Mouse (Mus musculus): ENCODE measurements at regions not wholly inside any gene's neighbourhood (a gene's known extent, or its start where the extent isn't known, plus 50 kb on each side); places are given as distances from the start of the nearest gene placed in this dataset.
A peak's percentile ranks its signal among the peaks of the same experiment; 100 is the strongest.

DNA sequence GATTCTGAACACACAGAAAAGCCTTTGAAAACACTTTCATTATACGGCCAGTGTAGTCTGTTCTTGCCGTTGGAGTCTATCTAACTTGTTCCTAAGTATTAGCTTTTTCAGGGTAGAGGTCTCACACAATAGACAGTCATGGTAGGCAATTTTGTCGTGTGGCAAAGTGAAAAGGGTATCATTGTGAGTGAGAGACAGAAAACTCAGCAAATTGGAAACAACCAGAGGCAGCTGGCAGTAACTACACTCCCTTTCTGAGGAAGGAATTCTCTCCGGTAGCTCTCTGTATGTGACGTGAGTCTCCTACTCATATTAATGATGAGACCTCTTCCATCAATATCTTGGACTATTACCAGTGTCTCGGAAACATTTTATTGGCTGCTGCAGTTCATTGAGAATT is 413.8 kb upstream of the Hnrnpa3 start:
- no peak overlapping the region for H3K9ac ChIP-seq (replicated peaks; ENCODE audit: low read depth, low read length)
- 20% methylated on average over 6 of the region's 6 CpGs for WGBS
- peak overlapping the region; percentile 80 for H3K27ac ChIP-seq (ENCODE audit: low read length)
- H3K9me3 ChIP-seq (ENCODE audit: control insufficient read depth, low read length), result no peaks in the 10 kb centered on the region
- no peaks in the 10 kb centered on the region for H3K36me3 ChIP-seq (ENCODE audit: control insufficient read depth, insufficient read depth)
- no peak overlapping the region for H3K4me2 ChIP-seq (ENCODE audit: low read length)
- H3K27me3 ChIP-seq (replicated peaks; ENCODE audit: control insufficient read depth, insufficient read depth, low read length), result no peaks in the 10 kb centered on the region
- no peak for ATAC-seq
- peaks cover 32% of the 10 kb centered on the region for H3K4me1 ChIP-seq (replicated peaks; ENCODE audit: control insufficient read depth, insufficient read depth, low read length)
- H3K4me3 ChIP-seq (replicated peaks; ENCODE audit: low read length), result no peak overlapping the region

DNA sequence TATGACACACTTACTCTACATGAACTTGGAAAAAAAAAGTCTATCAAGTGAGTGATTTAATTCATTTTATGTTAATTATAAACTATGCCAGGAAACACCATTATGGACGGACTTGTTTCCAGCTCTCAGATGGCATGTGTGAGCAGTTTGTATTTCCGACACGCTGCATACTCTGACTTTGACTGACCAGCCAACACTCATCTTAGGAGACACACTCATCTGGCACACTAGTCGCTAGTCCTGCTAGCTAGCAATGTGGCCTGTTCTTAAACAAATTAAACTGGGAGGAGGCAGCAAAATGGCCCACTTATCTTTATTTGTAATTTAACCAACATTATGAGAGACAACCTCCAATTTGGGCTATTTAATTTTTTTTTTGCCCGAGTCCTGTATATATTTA is 413.4 kb upstream of the Hnrnpa3 start:
- H3K4me1 ChIP-seq (replicated peaks; ENCODE audit: control insufficient read depth, insufficient read depth, low read length), result peaks cover 32% of the 10 kb centered on the region
- ATAC-seq, result peak; percentile 43
- H3K27ac ChIP-seq (ENCODE audit: low read length), result peak overlapping the region; percentile 80
- no peaks in the 10 kb centered on the region for H3K9me3 ChIP-seq (ENCODE audit: control insufficient read depth, low read length)
- no peaks in the 10 kb centered on the region for H3K27me3 ChIP-seq (replicated peaks; ENCODE audit: control insufficient read depth, insufficient read depth, low read length)
- H3K4me3 ChIP-seq (replicated peaks; ENCODE audit: low read length), result no peak overlapping the region
- peak overlapping the region; percentile 51 for H3K4me2 ChIP-seq (ENCODE audit: low read length)
- WGBS, result 10% methylated on average over 5 of the region's 5 CpGs
- H3K36me3 ChIP-seq (ENCODE audit: control insufficient read depth, insufficient read depth), result no peaks in the 10 kb centered on the region
- no peak overlapping the region for H3K9ac ChIP-seq (replicated peaks; ENCODE audit: low read depth, low read length)

DNA sequence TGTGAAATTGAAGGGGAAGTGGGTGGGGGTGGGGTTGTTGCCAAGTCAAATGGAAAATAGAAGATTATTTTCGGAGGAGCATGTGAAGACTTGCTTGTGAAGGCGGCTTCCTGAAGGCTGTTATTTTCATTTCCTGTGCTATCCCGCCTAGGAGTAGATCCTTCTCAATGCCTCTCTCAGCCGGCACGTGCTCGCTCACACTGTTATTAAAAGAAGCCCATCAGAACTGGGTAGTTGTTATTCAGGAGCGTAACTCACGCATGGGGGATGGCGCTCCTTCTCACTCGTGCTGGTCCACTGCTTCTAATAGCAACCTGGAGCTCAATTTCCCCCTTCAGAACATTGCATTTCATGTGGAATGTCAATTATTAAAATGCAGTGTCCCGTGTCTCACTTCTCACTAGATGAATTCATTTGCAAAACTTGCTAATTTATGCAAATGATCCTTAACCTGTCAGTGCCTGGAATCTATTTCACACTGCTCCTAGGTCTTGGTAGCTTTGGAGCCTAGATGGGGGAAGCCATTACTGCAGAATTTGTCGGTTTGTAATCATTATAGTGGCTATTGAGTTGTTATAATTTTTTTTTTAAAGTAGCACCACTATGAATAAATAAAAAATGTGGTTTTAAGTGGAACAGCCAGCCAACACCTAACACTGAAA is 412.8 kb upstream of the Hnrnpa3 start:
- peak; percentile 89 for ATAC-seq
- peaks cover 32% of the 10 kb centered on the region for H3K4me1 ChIP-seq (replicated peaks; ENCODE audit: control insufficient read depth, insufficient read depth, low read length)
- H3K36me3 ChIP-seq (ENCODE audit: control insufficient read depth, insufficient read depth), result no peaks in the 10 kb centered on the region
- WGBS, result 2% methylated on average over 12 of the region's 12 CpGs
- H3K9ac ChIP-seq (replicated peaks; ENCODE audit: low read depth, low read length), result no peak overlapping the region
- no peaks in the 10 kb centered on the region for H3K27me3 ChIP-seq (replicated peaks; ENCODE audit: control insufficient read depth, insufficient read depth, low read length)
- H3K4me2 ChIP-seq (ENCODE audit: low read length), result peak overlapping the region; percentile 51
- H3K9me3 ChIP-seq (ENCODE audit: control insufficient read depth, low read length), result no peaks in the 10 kb centered on the region
- peak overlapping the region; percentile 80 for H3K27ac ChIP-seq (ENCODE audit: low read length)
- 0 out of 2 replicates have a peak overlapping the region, but pooled peaks have one; percentile 17 for H3K4me3 ChIP-seq (replicated peaks; ENCODE audit: low read length)

DNA sequence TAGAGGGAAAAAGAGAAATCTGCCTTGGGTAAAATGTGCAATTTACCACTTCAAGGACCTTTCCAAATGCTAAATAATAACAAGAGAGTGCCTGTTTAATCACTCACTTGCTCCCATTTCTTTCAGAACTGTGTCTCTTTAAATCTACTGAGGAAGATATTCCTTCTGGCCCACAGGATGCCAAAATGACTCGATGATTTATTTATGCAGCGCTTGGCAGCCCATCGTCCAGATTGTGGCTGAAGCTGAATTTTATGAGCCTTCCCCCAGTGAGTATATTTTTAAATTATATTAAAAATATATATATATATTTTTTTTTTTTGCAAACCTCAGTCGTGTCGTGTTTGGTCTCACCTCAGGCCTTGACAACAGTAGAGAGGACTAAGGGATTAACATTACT is 410.8 kb upstream of the Hnrnpa3 start:
- peak overlapping the region; percentile 66 for H3K27ac ChIP-seq (ENCODE audit: low read length)
- 14% methylated on average over 5 of the region's 5 CpGs for WGBS

DNA sequence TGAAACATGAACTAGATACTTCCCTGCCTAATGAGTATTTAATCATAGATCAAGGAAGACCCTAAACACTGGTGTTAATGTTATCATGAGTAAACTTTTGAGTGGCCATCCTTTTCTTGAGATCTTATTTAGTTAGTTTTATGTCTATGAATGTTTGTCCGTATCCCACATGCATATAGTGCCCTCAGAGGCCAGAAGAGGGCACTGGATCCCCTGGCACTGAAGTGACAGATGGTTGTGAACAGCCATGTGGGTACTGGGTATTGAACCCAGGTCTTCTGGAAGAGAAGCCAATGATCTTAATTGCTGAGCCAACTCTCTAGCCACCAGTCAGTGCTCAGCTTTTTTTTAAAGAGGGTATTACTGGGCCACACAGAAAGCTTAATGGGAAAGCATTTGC is 408.6 kb upstream of the Hnrnpa3 start:
- no peak for ATAC-seq
- no peak overlapping the region for H3K4me2 ChIP-seq (ENCODE audit: low read length)
- WGBS, result 76% methylated on average over 1 of the region's 1 CpGs

More for the DNA sequence above, 410.8 kb upstream of the Hnrnpa3 start:
- Histone ChIP-seq H3K36me3 (ENCODE audit: control insufficient read depth, insufficient read depth) (no peaks in the 10 kb centered on the region), H3K4me2 (ENCODE audit: low read length) (peak overlapping the region; percentile 30; the same call in 1 of the 2 replicates), H3K27me3 (replicated peaks; ENCODE audit: control insufficient read depth, insufficient read depth, low read length) (no peaks in the 10 kb centered on the region), H3K9ac (replicated peaks; ENCODE audit: low read depth, low read length) (no peak overlapping the region), H3K9me3 (ENCODE audit: control insufficient read depth, low read length) (no peaks in the 10 kb centered on the region), H3K4me1 (replicated peaks; ENCODE audit: control insufficient read depth, insufficient read depth, low read length) (peaks cover 37% of the 10 kb centered on the region), H3K4me3 (replicated peaks; ENCODE audit: low read length) (0 out of 2 replicates have a peak overlapping the region, but pooled peaks have one; percentile 11)
- no peak for ATAC-seq

DNA sequence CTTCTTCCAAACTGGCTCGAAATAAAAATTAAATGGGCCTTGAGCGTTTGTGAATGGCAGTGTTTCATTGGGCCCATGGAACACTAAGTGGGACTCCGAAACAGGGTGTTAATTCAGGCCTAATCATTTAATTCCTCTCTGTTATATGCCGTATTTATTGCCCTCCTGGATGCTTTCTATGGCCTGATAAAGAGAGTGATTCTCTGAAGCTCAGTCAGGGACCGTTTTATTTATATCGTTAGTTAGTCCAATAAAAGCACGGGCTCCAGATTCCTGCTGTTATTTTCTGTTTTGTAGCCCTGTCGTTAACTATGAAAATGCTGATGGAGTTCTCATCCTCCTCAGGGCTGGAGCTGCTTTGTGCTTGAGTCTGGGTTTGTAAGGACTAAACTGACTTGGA is 406.2 kb upstream of the Hnrnpa3 start:
- Histone ChIP-seq H3K4me2 (ENCODE audit: low read length) (no peak overlapping the region), H3K27me3 (replicated peaks; ENCODE audit: control insufficient read depth, insufficient read depth, low read length) (no peaks in the 10 kb centered on the region), H3K9me3 (ENCODE audit: control insufficient read depth, low read length) (no peaks in the 10 kb centered on the region), H3K4me1 (replicated peaks; ENCODE audit: control insufficient read depth, insufficient read depth, low read length) (peaks cover 7% of the 10 kb centered on the region), H3K9ac (replicated peaks; ENCODE audit: low read depth, low read length) (no peak overlapping the region), H3K27ac (ENCODE audit: low read length) (no peak overlapping the region), H3K36me3 (ENCODE audit: control insufficient read depth, insufficient read depth) (no peaks in the 10 kb centered on the region), H3K4me3 (replicated peaks; ENCODE audit: low read length) (no peak overlapping the region)
- WGBS, result 14% methylated on average over 8 of the region's 8 CpGs
- ATAC-seq, result no peak

More for the DNA sequence above, 408.6 kb upstream of the Hnrnpa3 start:
- H3K36me3 ChIP-seq (ENCODE audit: control insufficient read depth, insufficient read depth), result no peaks in the 10 kb centered on the region
- no peaks in the 10 kb centered on the region for H3K27me3 ChIP-seq (replicated peaks; ENCODE audit: control insufficient read depth, insufficient read depth, low read length)
- peaks cover 23% of the 10 kb centered on the region for H3K4me1 ChIP-seq (replicated peaks; ENCODE audit: control insufficient read depth, insufficient read depth, low read length)
- H3K27ac ChIP-seq (ENCODE audit: low read length), result no peak overlapping the region
- H3K4me3 ChIP-seq (replicated peaks; ENCODE audit: low read length), result no peak overlapping the region
- H3K9me3 ChIP-seq (ENCODE audit: control insufficient read depth, low read length), result no peaks in the 10 kb centered on the region
- H3K9ac ChIP-seq (replicated peaks; ENCODE audit: low read depth, low read length), result no peak overlapping the region

DNA sequence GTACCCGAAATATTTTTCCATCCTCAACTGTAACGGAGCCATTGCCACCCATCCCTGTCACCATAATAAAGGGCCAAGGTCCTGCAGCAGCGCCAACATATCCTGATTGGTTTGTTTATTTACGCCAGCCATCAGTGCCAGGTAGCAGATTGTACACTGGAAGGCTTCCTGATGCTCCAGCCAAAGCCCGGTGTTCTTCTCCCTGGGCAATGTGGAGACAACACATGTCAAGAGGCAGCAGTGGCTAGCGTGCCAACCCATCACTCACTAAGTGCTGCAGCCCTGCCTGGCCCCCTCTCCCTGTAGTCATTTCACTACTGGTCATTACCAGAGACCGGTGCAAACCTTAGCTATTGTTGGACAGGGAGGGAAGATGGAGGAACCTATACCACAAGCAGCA is 393.8 kb upstream of the Hnrnpa3 start:
- H3K4me2 ChIP-seq (ENCODE audit: low read length), result no peak overlapping the region
- H3K9ac ChIP-seq (replicated peaks; ENCODE audit: low read depth, low read length), result no peak overlapping the region
- no peak overlapping the region for H3K4me3 ChIP-seq (replicated peaks; ENCODE audit: low read length)
- peak; percentile 65 for ATAC-seq
- no peaks in the 10 kb centered on the region for H3K36me3 ChIP-seq (ENCODE audit: control insufficient read depth, insufficient read depth)
- H3K4me1 ChIP-seq (replicated peaks; ENCODE audit: control insufficient read depth, insufficient read depth, low read length), result peaks cover 19% of the 10 kb centered on the region
- H3K27me3 ChIP-seq (replicated peaks; ENCODE audit: control insufficient read depth, insufficient read depth, low read length), result no peaks in the 10 kb centered on the region
- WGBS, result 50% methylated on average over 7 of the region's 7 CpGs
- H3K27ac ChIP-seq (ENCODE audit: low read length), result no peak overlapping the region
- no peaks in the 10 kb centered on the region for H3K9me3 ChIP-seq (ENCODE audit: control insufficient read depth, low read length)

DNA sequence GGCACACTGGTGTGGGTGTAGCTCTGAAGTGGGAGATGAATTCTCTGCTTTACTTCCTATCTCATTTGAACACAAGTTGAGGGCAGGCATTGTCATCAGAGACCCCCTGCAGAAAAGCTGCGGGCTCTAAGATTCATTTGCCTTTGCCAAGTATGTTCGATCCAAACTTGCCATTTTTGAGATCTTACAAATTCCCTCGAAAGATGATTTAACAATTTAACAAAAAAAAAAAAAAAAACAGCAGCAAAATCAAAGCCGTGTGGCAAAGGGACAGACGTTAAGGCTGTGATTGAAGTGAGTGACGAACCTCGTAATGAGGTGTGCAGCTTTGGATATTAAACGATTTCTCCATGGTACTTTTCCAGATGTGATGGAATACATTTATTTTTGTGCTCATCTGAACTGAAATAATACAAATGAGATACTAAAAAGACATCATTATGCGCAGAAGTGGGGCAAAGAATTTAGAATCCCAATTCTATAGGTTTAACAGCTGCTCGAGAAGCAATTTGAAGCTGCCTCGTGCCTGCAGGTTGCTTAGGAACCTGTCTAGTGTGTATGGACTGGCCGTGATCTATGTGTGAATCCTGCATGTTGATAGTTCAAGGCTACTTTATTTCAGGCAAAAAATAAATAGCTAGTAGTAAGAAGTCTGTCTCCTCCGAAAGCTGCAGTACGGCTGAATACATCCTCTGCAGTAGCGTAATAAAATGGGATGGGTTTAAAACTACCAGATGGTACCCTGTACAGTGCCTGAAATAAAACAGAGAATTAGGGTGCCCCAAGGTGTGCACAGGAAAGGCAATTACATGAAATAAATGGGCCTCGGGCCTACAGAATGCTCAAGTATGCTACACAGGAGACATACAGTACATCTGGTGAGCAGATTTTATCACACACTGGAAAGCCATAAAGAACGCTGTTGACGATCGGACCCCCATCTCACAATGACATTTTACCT is 393.0 kb upstream of the Hnrnpa3 start:
- Histone ChIP-seq H3K4me3 (replicated peaks; ENCODE audit: low read length) (no peak overlapping the region), H3K27me3 (replicated peaks; ENCODE audit: control insufficient read depth, insufficient read depth, low read length) (no peaks in the 10 kb centered on the region), H3K9ac (replicated peaks; ENCODE audit: low read depth, low read length) (no peak overlapping the region), H3K36me3 (ENCODE audit: control insufficient read depth, insufficient read depth) (no peaks in the 10 kb centered on the region), H3K27ac (ENCODE audit: low read length) (no peak overlapping the region), H3K9me3 (ENCODE audit: control insufficient read depth, low read length) (no peaks in the 10 kb centered on the region), H3K4me2 (ENCODE audit: low read length) (no peak overlapping the region), H3K4me1 (replicated peaks; ENCODE audit: control insufficient read depth, insufficient read depth, low read length) (peaks cover 21% of the 10 kb centered on the region)
- WGBS, result 53% methylated on average over 19 of the region's 19 CpGs
- 0 out of 2 replicates have a peak, but pooled peaks have one; percentile 6 for ATAC-seq

DNA sequence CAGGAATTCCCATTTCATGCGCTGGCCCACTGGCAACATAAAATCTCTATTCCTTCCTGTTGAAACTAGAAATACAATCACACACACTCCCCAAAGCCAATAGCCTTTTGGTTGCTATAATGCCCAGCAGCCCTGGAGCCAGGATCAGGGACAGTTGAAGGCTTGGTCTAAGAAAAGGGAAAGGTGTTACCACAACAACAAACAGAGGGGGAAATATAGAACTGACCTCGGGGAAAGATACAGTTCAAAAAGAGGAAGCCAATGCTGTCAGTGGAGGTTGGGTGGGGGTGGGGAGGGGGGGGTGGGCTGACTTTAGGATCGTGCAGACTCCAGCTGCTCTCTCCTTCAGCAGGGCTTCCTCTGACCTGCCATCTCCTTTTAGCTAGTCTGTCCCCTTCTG is 391.1 kb upstream of the Hnrnpa3 start:
- WGBS, result 78% methylated on average over 3 of the region's 3 CpGs
- peaks cover 21% of the 10 kb centered on the region for H3K4me1 ChIP-seq (replicated peaks; ENCODE audit: control insufficient read depth, insufficient read depth, low read length)
- H3K27me3 ChIP-seq (replicated peaks; ENCODE audit: control insufficient read depth, insufficient read depth, low read length), result no peaks in the 10 kb centered on the region
- no peaks in the 10 kb centered on the region for H3K36me3 ChIP-seq (ENCODE audit: control insufficient read depth, insufficient read depth)
- no peak overlapping the region for H3K4me3 ChIP-seq (replicated peaks; ENCODE audit: low read length)
- no peak overlapping the region for H3K9ac ChIP-seq (replicated peaks; ENCODE audit: low read depth, low read length)
- no peaks in the 10 kb centered on the region for H3K9me3 ChIP-seq (ENCODE audit: control insufficient read depth, low read length)
- H3K27ac ChIP-seq (ENCODE audit: low read length), result no peak overlapping the region
- no peak for ATAC-seq
- H3K4me2 ChIP-seq (ENCODE audit: low read length), result no peak overlapping the region
